Mouse (Mus musculus) heart, postnatal 0 days (tissue): ENCODE measurements at regions not wholly inside any gene's neighbourhood (a gene's known extent, or its start where the extent isn't known, plus 50 kb on each side); places are given as distances from the start of the nearest gene placed in this dataset.

ENCODE experiments used
- ATAC-seq: fragments of 200-750 bp; cut with Nextera tagmentation; 2 replicates; pipeline ENCODE4 v1.8.0; 2017; ENCODE audit warnings: low read depth, moderate number of reproducible peaks, moderate library complexity; ENCODE audit not compliant: insufficient read depth
- DNase-seq: peaks from one replicate; pipeline ENCODE4 v3.0.0-alpha.2; 2016; ENCODE audit warnings: low spot score
- H3K27ac ChIP-seq: fragments of 300-500 bp; sonication (generic); 2 replicates; pipeline ENCODE4 v1.5.1; 2014; ENCODE audit warnings: low read depth, mild to moderate bottlenecking
- H3K27me3 ChIP-seq: fragments of 300-500 bp; sonication (generic); 2 replicates; pipeline ENCODE4 v1.6.1; 2014; ENCODE audit warnings: low read length, mixed read lengths; ENCODE audit not compliant: control insufficient read depth, insufficient read depth
- H3K36me3 ChIP-seq: fragments of 300-500 bp; sonication (generic); replicated peaks from 2 replicates; pipeline ENCODE4 v1.6.1; 2014; ENCODE audit warnings: low read length, mixed read lengths; ENCODE audit not compliant: control insufficient read depth, insufficient read depth
- H3K4me1 ChIP-seq: fragments of 300-500 bp; sonication (generic); 2 replicates; pipeline ENCODE4 v1.6.1; 2014; ENCODE audit warnings: antibody characterized with exemption; ENCODE audit not compliant: control insufficient read depth, insufficient read depth
- H3K4me2 ChIP-seq: fragments of 300-500 bp; sonication (generic); 2 replicates; pipeline ENCODE4 v1.6.1; 2014; ENCODE audit warnings: low read depth, mild to moderate bottlenecking, low read length, moderate library complexity
- H3K4me3 ChIP-seq: fragments of 300-500 bp; sonication (generic); 2 replicates; pipeline ENCODE4 v1.5.1; 2014; ENCODE audit warnings: low read depth, low read length
- H3K9ac ChIP-seq: fragments of 300-500 bp; sonication (generic); replicated peaks from 2 replicates; pipeline ENCODE4 v1.6.1; 2014; ENCODE audit warnings: low read depth, low read length, mixed read lengths
- H3K9me3 ChIP-seq: fragments of 300-500 bp; sonication (generic); replicated peaks from 2 replicates; pipeline ENCODE4 v1.6.1; 2016; ENCODE audit warnings: low read length; ENCODE audit not compliant: control insufficient read depth
- CTCF ChIP-seq: IDR thresholded peaks from 2 replicates; pipeline ENCODE4 v1.5.1; 2016; ENCODE audit warnings: antibody characterized with exemption, control low read depth, low read depth
- EP300 ChIP-seq: IDR thresholded peaks from 2 replicates; pipeline ENCODE4 v1.6.1; 2016; ENCODE audit warnings: antibody characterized with exemption, low read depth
- WGBS: fragments of 180-500 bp; shearing (Covaris S2); extraction: QIAGEN DNeasy Blood & Tissue Kit; methylation state at CpG from one replicate; pipeline ENCODE4 v1.1.7; 2014; 5-methylcytosine and 5-hydroxymethylcytosine counted together

GRCm38 (mm10) chr3:144367766-144368116, 162.7 kb upstream of the Lmo4 start:
- H3K36me3 ChIP-seq: no peaks in the 10 kb centered on the region

DNA sequence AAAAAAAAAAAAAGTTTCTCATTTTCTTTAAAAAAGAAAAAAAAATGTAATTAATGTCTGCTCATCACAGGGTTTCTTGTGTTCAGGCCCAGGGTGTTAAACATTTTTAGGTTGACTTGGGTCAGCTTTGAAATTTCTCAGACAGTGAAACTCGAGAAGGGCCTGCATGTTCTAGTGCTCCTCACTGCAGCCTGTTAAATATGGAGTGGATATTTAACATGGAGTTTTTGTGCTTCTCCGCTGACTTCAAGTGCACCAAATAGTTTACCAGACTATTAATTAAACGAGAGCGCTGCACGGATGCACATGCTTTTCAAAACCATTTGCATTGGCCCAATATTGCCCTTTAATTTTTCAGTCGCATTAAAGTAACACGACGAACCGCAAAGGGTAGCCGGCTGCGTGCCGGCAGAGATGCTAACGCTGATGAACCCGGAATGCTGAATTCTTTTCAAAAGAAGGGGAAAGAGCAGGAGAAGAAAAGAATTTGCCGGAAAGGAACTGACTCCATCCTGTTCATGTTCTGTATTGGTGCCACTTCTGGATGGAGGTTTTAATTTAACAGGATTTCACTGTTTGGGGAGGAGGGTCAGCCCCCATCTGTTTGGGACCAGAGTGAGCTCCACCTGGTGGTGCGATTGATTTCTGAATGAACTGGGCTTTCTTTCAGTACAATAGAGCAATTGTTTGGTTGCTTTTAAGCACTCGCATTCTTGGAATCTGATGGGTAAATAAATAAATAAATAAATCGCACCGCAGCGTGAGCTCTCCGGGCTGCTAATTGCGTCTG, 162.2 kb upstream of the Lmo4 start:
- Histone ChIP-seq H3K36me3 (no peaks in the 10 kb centered on the region), H3K4me2 (peak overlapping the region; percentile 43), H3K27ac (no peak overlapping the region), H3K4me1 (no peaks in the 10 kb centered on the region), H3K9me3 (no peaks in the 10 kb centered on the region), H3K27me3 (no peaks in the 10 kb centered on the region), H3K4me3 (peak overlapping the region; percentile 20), H3K9ac (no peak overlapping the region)
- ATAC-seq: no peak
- TF ChIP-seq CTCF (peak; percentile 23; the same call in 1 of the 2 replicates), EP300 (no peak)
- DNase-seq: no peak
- 46% methylated on average over 22 of the region's 22 CpGs for WGBS

More at GRCm38 (mm10) chr3:144367766-144368116, 162.7 kb upstream of the Lmo4 start:
- TF ChIP-seq CTCF (no peak), EP300 (no peak)
- H3K4me2 ChIP-seq: peak overlapping the region; percentile 43
- H3K9ac ChIP-seq: no peak overlapping the region
- no peaks in the 10 kb centered on the region for H3K4me1 ChIP-seq
- no peak overlapping the region for H3K27ac ChIP-seq
- peak overlapping the region; percentile 20 for H3K4me3 ChIP-seq
- H3K9me3 ChIP-seq: no peaks in the 10 kb centered on the region
- WGBS: 30% methylated on average over 7 of the region's 7 CpGs
- no peak for DNase-seq
- ATAC-seq: 0 out of 2 replicates have a peak, but pooled peaks have one; percentile 20
- no peaks in the 10 kb centered on the region for H3K27me3 ChIP-seq

- ATAC-seq (no peak), DNase-seq (no peak)
- Histone ChIP-seq H3K36me3 (no peaks in the 10 kb centered on the region), H3K4me2 (no peak overlapping the region), H3K4me1 (no peaks in the 10 kb centered on the region), H3K27ac (no peak overlapping the region), H3K27me3 (no peaks in the 10 kb centered on the region), H3K9me3 (no peaks in the 10 kb centered on the region), H3K9ac (no peak overlapping the region), H3K4me3 (no peak overlapping the region)
- WGBS: 85% methylated on average over 4 of the region's 4 CpGs
- no peak for TF ChIP-seq CTCF
- TF ChIP-seq EP300: no peak
Observed at GRCm38 (mm10) chr3:144365894-144366293, 160.9 kb upstream of the Lmo4 start.

DNA sequence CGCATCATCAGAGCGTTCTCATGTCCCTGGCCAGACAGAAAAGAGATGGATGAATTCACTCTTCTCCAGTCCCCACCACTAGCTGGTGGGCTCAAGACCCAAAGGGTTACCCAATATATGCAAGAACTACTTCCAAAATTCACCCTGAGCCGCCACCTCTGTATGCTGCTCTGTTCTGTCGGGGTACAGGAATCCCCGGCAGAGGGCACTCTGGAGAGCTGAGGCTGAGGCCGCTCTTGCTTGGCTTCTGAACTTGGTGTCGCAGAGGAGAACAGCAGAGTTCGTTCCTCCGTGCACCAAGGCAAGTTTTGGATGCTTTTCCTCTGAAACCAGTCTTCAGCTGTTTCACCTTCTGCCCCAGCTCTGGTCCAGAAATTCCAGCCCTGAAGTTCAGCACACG, 157.5 kb upstream of the Lmo4 start:
- 57% methylated on average over 10 of the region's 10 CpGs for WGBS
- Histone ChIP-seq H3K9me3 (no peaks in the 10 kb centered on the region), H3K36me3 (no peaks in the 10 kb centered on the region), H3K27me3 (no peaks in the 10 kb centered on the region), H3K9ac (no peak overlapping the region), H3K4me3 (no peak overlapping the region), H3K27ac (no peak overlapping the region), H3K4me2 (no peak overlapping the region), H3K4me1 (no peaks in the 10 kb centered on the region)
- TF ChIP-seq EP300 (no peak), CTCF (peak; percentile 17; the same call in 1 of the 2 replicates)
- ATAC-seq: no peak
- no peak for DNase-seq

GRCm38 (mm10) chr3:144361203-144361978, 156.4 kb upstream of the Lmo4 start:
- no peak overlapping the region for H3K9ac ChIP-seq
- no peak for TF ChIP-seq EP300
- TF ChIP-seq CTCF: no peak
- no peaks in the 10 kb centered on the region for H3K27me3 ChIP-seq
- DNase-seq: no peak
- H3K27ac ChIP-seq: no peak overlapping the region
- no peak for ATAC-seq
- no peaks in the 10 kb centered on the region for H3K4me1 ChIP-seq
- no peak overlapping the region for H3K4me2 ChIP-seq
- no peaks in the 10 kb centered on the region for H3K36me3 ChIP-seq
- H3K4me3 ChIP-seq: no peak overlapping the region
- no peaks in the 10 kb centered on the region for H3K9me3 ChIP-seq
- 73% methylated on average over 4 of the region's 4 CpGs for WGBS
